ENCODE assay signal across 27 mouse cellular contexts in genomic region chr19:4264171-4264780, GRCm38 (mm10). TPM values are rescaled to one million over a fixed set of nuclear protein-coding genes. Genes with fewer than 3 reads are reported as not detected.
DNase-seq lines count a peak whose midpoint lies in the region; ATAC-seq lines count a peak whose summit lies in the region.
"Had no signal": no experiment of that assay in that cellular context is flagged by ENCODE, and none has a peak within 500 bp of the region (broad histone marks: within the 10 kb centered on the region; RNA-seq: fewer than 3 reads in every experiment).

No protein-coding gene starts in this region.

- DNase-seq in adrenal gland, postnatal 10 days, result peak; percentile 38
- no peak for DNase-seq in adrenal gland, adult 18-20 months (ENCODE audit: low spot score in 2 of 2)
- DNase-seq in 3T3-L1 (ENCODE audit: low read depth, low spot score), result peak; percentile 89
- peak; percentile 94 for DNase-seq in NIH3T3 (ENCODE audit: low read depth)
- DNase-seq in fibroblast of lung, adult 2 months (ENCODE audit: low read depth), result peak; percentile 81
- DNase-seq in heart, embryonic 10.5 days (ENCODE audit: low spot score), result no peak
- DNase-seq in spleen, postnatal 36 days (ENCODE audit: low spot score in 2 of 2), result no peak
- DNase-seq: cerebellum, adult 11 months; forebrain, postnatal 0 days; gastrocnemius, adult 2 months; gastrocnemius, postnatal 36 days; heart, adult 18-20 months; heart, postnatal 14 days; kidney, adult 18-20 months had no signal

- no peak overlapping the region for H3K4me2 ChIP-seq in kidney, embryonic 15.5 days
- H3K4me2 ChIP-seq: embryonic facial prominence, embryonic 13.5 days; forebrain, embryonic 12.5 days; heart, embryonic 11.5 days; heart, embryonic 15.5 days; hindbrain, embryonic 14.5 days; intestine, embryonic 15.5 days had no signal

- no peak overlapping the region for H3K27ac ChIP-seq in heart, embryonic 10.5 days
- no peak overlapping the region for H3K27ac ChIP-seq in kidney, embryonic 15.5 days
- H3K27ac ChIP-seq: embryonic facial prominence, embryonic 13.5 days; forebrain, embryonic 12.5 days; gastrocnemius, adult 2 months; heart, embryonic 15.5 days; hindbrain, embryonic 10.5 days; hindbrain, embryonic 14.5 days; intestine, embryonic 15.5 days had no signal

- no peak overlapping the region for H3K4me3 ChIP-seq in heart, embryonic 10.5 days
- H3K4me3 ChIP-seq in kidney, embryonic 15.5 days (replicated peaks), result no peak overlapping the region
- H3K4me3 ChIP-seq: embryonic facial prominence, embryonic 13.5 days; forebrain, embryonic 12.5 days; gastrocnemius, adult 2 months; heart, embryonic 15.5 days; hindbrain, embryonic 10.5 days; intestine, embryonic 15.5 days had no signal

- no peak for ATAC-seq in kidney, embryonic 15.5 days (replicated peaks; ENCODE audit: low FRiP score)
- ATAC-seq: forebrain, postnatal 0 days; intestine, embryonic 15.5 days had no signal

- peaks cover 55% of the 10 kb centered on the region for H3K27me3 ChIP-seq in heart, embryonic 10.5 days (ENCODE audit: insufficient read depth, poor library complexity, severe bottlenecking)
- 0 out of 2 replicates have a peak, but pooled peaks cover 14% of the 10 kb centered on the region for H3K27me3 ChIP-seq in kidney, embryonic 15.5 days
- H3K27me3 ChIP-seq: CH12.LX; intestine, embryonic 15.5 days had no signal

- H3K36me3 ChIP-seq in heart, embryonic 10.5 days, result no peaks in the 10 kb centered on the region
- H3K36me3 ChIP-seq in kidney, embryonic 15.5 days, result 0 out of 2 replicates have a peak, but pooled peaks cover 5% of the 10 kb centered on the region
- H3K36me3 ChIP-seq: forebrain, embryonic 12.5 days; heart, embryonic 15.5 days; hindbrain, embryonic 10.5 days had no signal

- no peak overlapping the region for H3K9ac ChIP-seq in kidney, embryonic 15.5 days
- H3K9ac ChIP-seq: forebrain, embryonic 12.5 days; forebrain, postnatal 0 days; heart, embryonic 15.5 days; hindbrain, embryonic 14.5 days; intestine, embryonic 15.5 days had no signal

- 85% methylated on average over 6 of the region's 6 CpGs for WGBS in heart, embryonic 10.5 days
- WGBS in kidney, embryonic 15.5 days, result 90% methylated on average over 6 of the region's 6 CpGs

- H3K9me3 ChIP-seq in heart, embryonic 10.5 days, result no peaks in the 10 kb centered on the region
- H3K9me3 ChIP-seq in kidney, embryonic 15.5 days (replicated peaks), result no peaks in the 10 kb centered on the region
- H3K9me3 ChIP-seq: embryonic facial prominence, embryonic 13.5 days; forebrain, embryonic 12.5 days; heart, embryonic 15.5 days; hindbrain, embryonic 10.5 days; intestine, embryonic 15.5 days had no signal

- H3K4me1 ChIP-seq in heart, embryonic 10.5 days, result peaks cover 28% of the 10 kb centered on the region
- peaks cover 16% of the 10 kb centered on the region for H3K4me1 ChIP-seq in kidney, embryonic 15.5 days

RNA-seq across cellular contexts. Expression of gene Ssh3, which starts 4.7 kb away (rescaled TPM):
- 10 to 100 TPM; 16.8 to 21.9 TPM for total RNA-seq in adrenal gland, postnatal 10 days (2021)
- total RNA-seq in adrenal gland, adult 18-20 months (2021), result 10 to 100 TPM; 23.7 to 31.6 TPM
- 2.9 and 3.5 TPM in 2 replicates for polyA plus RNA-seq in heart, embryonic 10.5 days (2016; fragmentation: Nextera tagmentation; extraction: Ambion mirVana)
- polyA plus RNA-seq in kidney, embryonic 15.5 days (2015; fragmentation: Nextera tagmentation; extraction: Ambion mirVana), result 15.1 and 15.9 TPM in 2 replicates

RNA-seq across cellular contexts. Expression of gene Ankrd13d, which starts 18.7 kb away (rescaled TPM):
- 1 to 10 TPM; 3.5 to 8.5 TPM for total RNA-seq in adrenal gland, postnatal 10 days (2021)
- 1 to 10 TPM; 3.2 to 5.0 TPM for total RNA-seq in adrenal gland, adult 18-20 months (2021)
- polyA plus RNA-seq in heart, embryonic 10.5 days (2016; fragmentation: Nextera tagmentation; extraction: Ambion mirVana), result 1.9 and 3.6 TPM in 2 replicates
- 8.3 and 8.5 TPM in 2 replicates for polyA plus RNA-seq in kidney, embryonic 15.5 days (2015; fragmentation: Nextera tagmentation; extraction: Ambion mirVana)

RNA-seq across cellular contexts. Expression of gene Pold4, which starts 32.6 kb away (rescaled TPM):
- 10 to 100 TPM; 34.7 to 35.6 TPM for total RNA-seq in adrenal gland, postnatal 10 days (2021)
- total RNA-seq in adrenal gland, adult 18-20 months (2021), result 10 to 100 TPM; 41.0 to 44.4 TPM
- polyA plus RNA-seq in heart, embryonic 10.5 days (2016; fragmentation: Nextera tagmentation; extraction: Ambion mirVana), result 15.5 and 18.7 TPM in 2 replicates
- 23.2 and 27.4 TPM in 2 replicates for polyA plus RNA-seq in kidney, embryonic 15.5 days (2015; fragmentation: Nextera tagmentation; extraction: Ambion mirVana)

RNA-seq across cellular contexts. Expression of gene Grk2, which starts 41.7 kb away (rescaled TPM):
- 10 to 100 TPM; 46.3 to 54.8 TPM for total RNA-seq in adrenal gland, postnatal 10 days (2021)
- total RNA-seq in adrenal gland, adult 18-20 months (2021), result 10 to 100 TPM; 55.9 to 62.9 TPM
- polyA plus RNA-seq in heart, embryonic 10.5 days (2016; fragmentation: Nextera tagmentation; extraction: Ambion mirVana), result 12.0 and 16.5 TPM in 2 replicates
- polyA plus RNA-seq in kidney, embryonic 15.5 days (2015; fragmentation: Nextera tagmentation; extraction: Ambion mirVana), result 15.7 and 17.9 TPM in 2 replicates

RNA-seq across cellular contexts. Expression of gene AC109138.7, which starts 50.1 kb away (rescaled TPM):
- not detected for total RNA-seq in adrenal gland, postnatal 10 days (2021)
- not detected for total RNA-seq in adrenal gland, adult 18-20 months (2021)
- polyA plus RNA-seq in heart, embryonic 10.5 days (2016; fragmentation: Nextera tagmentation; extraction: Ambion mirVana), result not detected in 2 replicates
- not detected in 2 replicates for polyA plus RNA-seq in kidney, embryonic 15.5 days (2015; fragmentation: Nextera tagmentation; extraction: Ambion mirVana)
- total RNA-seq: CH12.LX; ES-E14; forebrain, postnatal 0 days; gastrocnemius, adult 2 months; gastrocnemius, postnatal 36 days; heart, adult 18-20 months; heart, postnatal 14 days had no signal
- polyA plus RNA-seq: brain, embryonic 14.5 days; cortical plate, adult 2 months; embryonic facial prominence, embryonic 13.5 days; forebrain, embryonic 12.5 days; forebrain, postnatal 0 days; heart, embryonic 11.5 days; heart, embryonic 15.5 days; hindbrain, embryonic 10.5 days; hindbrain, embryonic 14.5 days; intestine, embryonic 15.5 days; kidney, embryonic 14.5 days had no signal

Comparison
In these comparisons a context has a peak if more than half of its experiments do, and no peak if none do; other contexts are left out.
1. DNase-seq: peak in adrenal gland, postnatal 10 days (single experiment), 3T3-L1 (single experiment), NIH3T3 (single experiment) and fibroblast of lung, adult 2 months (single experiment); none in adrenal gland, adult 18-20 months (0 of 2), heart, embryonic 10.5 days (single experiment) and spleen, postnatal 36 days (0 of 2).